Mouse (Mus musculus) spleen, adult 2 months (tissue): ENCODE data around the gene Glg1. TPM values are rescaled to one million over a fixed set of nuclear protein-coding genes. Genes with fewer than 3 reads are reported as not detected.
A peak's percentile ranks its signal among the peaks of the same experiment; 100 is the strongest.
"Not testable (repeated sequence)": the region's sequence is repeated elsewhere in the genome, so short reads cannot be mapped to it uniquely, and the experiment has no call there.

Source experiments
- DNase-seq, 2 experiments: peaks; one replicate each; pipeline versions ENCODE4 v3.0.0 to v3.0.0-alpha.2; 2012 to 2021; ENCODE audit warnings: low spot score in 2 of 2, low read depth in 1 of 2
- H3K27ac ChIP-seq: fragments of 200-500 bp; 2 replicates; pipeline ENCODE4 v1.5.1; 2012; ENCODE audit warnings: low read length, inconsistent platforms; ENCODE audit not compliant: insufficient read depth
- H3K27me3 ChIP-seq: fragments of 200-500 bp; 2 replicates; pipeline ENCODE4 v1.6.1; 2012; ENCODE audit warnings: mild to moderate bottlenecking, moderate library complexity, low read length, inconsistent platforms; ENCODE audit not compliant: control insufficient read depth, insufficient read depth
- H3K36me3 ChIP-seq: fragments of 200-500 bp; 2 replicates; pipeline ENCODE4 v1.6.1; 2012; ENCODE audit warnings: mild to moderate bottlenecking, low read length, inconsistent platforms; ENCODE audit not compliant: control insufficient read depth, insufficient read depth
- H3K4me1 ChIP-seq: fragments of 200-500 bp; 2 replicates; pipeline ENCODE4 v1.6.1; 2011; ENCODE audit warnings: inconsistent platforms; ENCODE audit not compliant: control insufficient read depth, insufficient read depth, insufficient read length
- H3K4me3 ChIP-seq: fragments of 200-500 bp; 2 replicates; pipeline ENCODE4 v1.5.1; 2011; ENCODE audit warnings: mild to moderate bottlenecking, inconsistent platforms; ENCODE audit not compliant: insufficient read depth, insufficient read length; ENCODE audit errors: extremely low read depth
- CTCF ChIP-seq: fragments of 200-500 bp; IDR thresholded peaks from 2 replicates; pipeline ENCODE4 v1.5.1; 2011; ENCODE audit warnings: mild to moderate bottlenecking, inconsistent platforms; ENCODE audit not compliant: insufficient read depth, insufficient read length, insufficient replicate concordance; ENCODE audit errors: extremely low read depth
- POLR2A ChIP-seq: fragments of 200-500 bp; IDR thresholded peaks from 2 replicates; pipeline ENCODE4 v1.6.1; 2011; ENCODE audit warnings: low read depth, low read length, inconsistent platforms
- WGBS: fragments of 180-500 bp; shearing (Covaris S2); methylation state at CpG from one replicate; pipeline ENCODE4 v1.1.7; 2018; 5-methylcytosine and 5-hydroxymethylcytosine counted together
- polyA plus RNA-seq: library from polyadenylated mRNA; depleted of rRNA; stranded (reverse); fragments of >200 nt; gene quantifications from 2 replicates; pipeline ENCODE4 v1.2.3, GENCODE M21; 2012; rRNA removed

The Glg1 gene
- 22.6 and 24.9 TPM in 2 replicates for polyA plus RNA-seq

- peak within 1 kb of the TSS; percentile 96 for H3K27ac ChIP-seq
- TF ChIP-seq POLR2A (peak; percentile 89), CTCF (no peak)
- peak; percentile 82 to 90 for DNase-seq
- no peaks in the 10 kb centered on the region for H3K36me3 ChIP-seq
- no peaks in the 10 kb centered on the region for H3K4me1 ChIP-seq
- no peaks in the 10 kb centered on the region for H3K27me3 ChIP-seq
- under 1% methylated on average over 75 of the region's 76 CpGs for WGBS
- peak within 1 kb of the TSS; percentile 95 for H3K4me3 ChIP-seq
Observed at GRCm38 (mm10) chr8:111258631-111259407, at the start of gene Glg1. Gene Glg1, minus strand, starts transcription at chr8:111259216.

- Histone ChIP-seq H3K36me3 (no peaks in the 10 kb centered on the region), H3K27me3 (no peaks in the 10 kb centered on the region), H3K4me1 (no peaks in the 10 kb centered on the region), H3K4me3 (no peak overlapping the region), H3K27ac (no peak overlapping the region)
- DNase-seq = no peak
- WGBS = 67% methylated on average over 5 of the region's 5 CpGs
- no peak for TF ChIP-seq POLR2A
- TF ChIP-seq CTCF = no peak
Observed at GRCm38 (mm10) chr8:111305031-111305730, 46.2 kb upstream of the Glg1 start.

- WGBS = 95% methylated on average over 3 of the region's 3 CpGs
- no peak for DNase-seq
- TF ChIP-seq CTCF (no peak), POLR2A (no peak)
- Histone ChIP-seq H3K27ac (no peak overlapping the region), H3K36me3 (no peaks in the 10 kb centered on the region), H3K4me1 (no peaks in the 10 kb centered on the region), H3K27me3 (no peaks in the 10 kb centered on the region), H3K4me3 (no peak overlapping the region)
Observed at GRCm38 (mm10) chr8:111304359-111304758, 45.3 kb upstream of the Glg1 start.

- not testable (repeated sequence) for H3K27ac ChIP-seq
- WGBS = 94% methylated on average over 5 of the region's 5 CpGs
Observed at GRCm38 (mm10) chr8:111303076-111303803, 44.2 kb upstream of the Glg1 start.

GRCm38 (mm10) chr8:111300597-111301546 lies 41.9 kb upstream of the Glg1 start:
- peaks cover 2% of the 10 kb centered on the region; the same call in 1 of the 2 replicates for H3K4me1 ChIP-seq
- no peaks in the 10 kb centered on the region for H3K27me3 ChIP-seq
- 66% methylated on average over 11 of the region's 11 CpGs for WGBS
- H3K36me3 ChIP-seq = peaks cover 2% of the 10 kb centered on the region; the same call in 1 of the 2 replicates
- peak in 1 of 2 experiments; percentile 4 for DNase-seq
- H3K27ac ChIP-seq = no peak overlapping the region
- H3K4me3 ChIP-seq = peak overlapping the region; percentile 35
- TF ChIP-seq POLR2A (no peak), CTCF (no peak)

More at GRCm38 (mm10) chr8:111303076-111303803, 44.2 kb upstream of the Glg1 start:
- H3K27me3 ChIP-seq, H3K4me3 ChIP-seq, H3K4me1 ChIP-seq, H3K36me3 ChIP-seq, DNase-seq: not testable (repeated sequence)
